Mouse (Mus musculus) brain, embryonic 14.5 days (tissue): ENCODE results near the gene Syce2. TPM values are rescaled to one million over a fixed set of nuclear protein-coding genes. Genes with fewer than 3 reads are reported as not detected.
"Not testable (repeated sequence)": the region's sequence is repeated elsewhere in the genome, so short reads cannot be mapped to it uniquely, and the experiment has no call there.

Experiments used
- DNase-seq: peaks from one replicate; pipeline ENCODE4 v3.0.0-alpha.2; 2011; ENCODE audit warnings: low read depth
- CTCF ChIP-seq: fragments of 200-500 bp; IDR thresholded peaks from 2 replicates; pipeline ENCODE4 v1.5.1; 2012; ENCODE audit warnings: inconsistent platforms, mild to moderate bottlenecking, moderate library complexity, borderline replicate concordance; ENCODE audit not compliant: insufficient read depth, insufficient read length; ENCODE audit errors: extremely low read depth
- POLR2A ChIP-seq: fragments of 200-500 bp; IDR thresholded peaks from 2 replicates; pipeline ENCODE4 v1.6.1; 2012; ENCODE audit warnings: mild to moderate bottlenecking, inconsistent platforms, borderline replicate concordance; ENCODE audit not compliant: poor library complexity, insufficient read depth, insufficient read length, severe bottlenecking; ENCODE audit errors: extremely low read depth
- polyA plus RNA-seq: library from polyadenylated mRNA; depleted of rRNA; stranded (reverse); fragments of >200 nt; gene quantifications from 2 replicates; pipeline ENCODE4 v1.2.3, GENCODE M21; 2012; rRNA removed

Gene Syce2
- polyA plus RNA-seq, result 15.1 and 24.2 TPM in 2 replicates

GRCm38 (mm10) chr8:84871376-84872308 is at the start of gene Syce2:
TSS of gene Syce2 (plus strand) at chr8:84872111.
- DNase-seq, result peak; percentile 75
- TF ChIP-seq POLR2A, result no peak
- peak; percentile 11; the same call in 1 of the 2 replicates for TF ChIP-seq CTCF

GRCm38 (mm10) chr8:84822723-84823122 is 49.2 kb upstream of the Syce2 start, which contains the start of gene Dand5:
TSS of gene Dand5 (minus strand) at chr8:84822823.
- DNase-seq, result no peak
- no peak for TF ChIP-seq POLR2A
- TF ChIP-seq CTCF, result no peak

DNA sequence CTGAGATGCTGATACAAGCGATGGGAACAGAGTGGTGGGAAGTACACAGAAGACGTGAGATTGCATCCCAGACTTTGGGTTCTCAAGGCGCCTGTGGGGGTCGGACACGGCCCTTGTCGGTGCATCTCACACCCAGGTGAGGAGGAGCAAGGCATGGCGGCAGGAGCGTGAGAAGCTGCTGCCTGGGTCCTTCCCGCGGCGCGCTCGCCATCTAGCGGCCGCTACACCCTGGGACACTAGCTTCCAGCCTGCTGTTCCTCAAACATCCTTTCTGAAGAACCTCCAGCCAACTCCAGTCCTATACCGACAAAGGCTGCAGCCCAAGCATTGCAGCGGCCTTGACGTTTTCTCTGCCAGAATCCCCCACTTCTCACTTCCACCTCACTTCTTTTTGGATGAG is 48.3 kb upstream of the Syce2 start:
- peak; percentile 91 for DNase-seq
- TF ChIP-seq CTCF (peak; percentile 96), POLR2A (no peak)

- no peak for DNase-seq
- no peak for TF ChIP-seq CTCF
- TF ChIP-seq POLR2A, result no peak
Measured at GRCm38 (mm10) chr8:84825636-84826035, 46.3 kb upstream of the Syce2 start.

DNA sequence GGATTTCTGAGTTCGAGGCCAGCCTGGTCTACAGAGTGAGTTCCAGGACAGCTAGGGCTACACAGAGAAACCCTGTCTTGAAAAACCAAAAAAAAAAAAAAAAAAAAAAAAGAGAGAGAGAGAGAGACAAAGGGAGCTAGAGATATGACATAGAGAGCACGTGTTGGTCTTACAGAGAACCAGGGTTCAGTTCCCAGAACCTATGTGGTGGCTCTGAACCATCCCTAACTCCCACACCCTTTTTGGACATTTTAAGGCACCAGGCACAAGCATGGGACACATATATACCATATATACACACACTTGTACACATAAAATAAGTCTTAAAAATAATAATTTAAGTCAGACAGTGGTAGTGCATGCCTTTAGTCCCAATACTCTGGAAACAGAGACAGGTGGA is 45.4 kb upstream of the Syce2 start:
- DNase-seq, result not testable (repeated sequence)

DNA sequence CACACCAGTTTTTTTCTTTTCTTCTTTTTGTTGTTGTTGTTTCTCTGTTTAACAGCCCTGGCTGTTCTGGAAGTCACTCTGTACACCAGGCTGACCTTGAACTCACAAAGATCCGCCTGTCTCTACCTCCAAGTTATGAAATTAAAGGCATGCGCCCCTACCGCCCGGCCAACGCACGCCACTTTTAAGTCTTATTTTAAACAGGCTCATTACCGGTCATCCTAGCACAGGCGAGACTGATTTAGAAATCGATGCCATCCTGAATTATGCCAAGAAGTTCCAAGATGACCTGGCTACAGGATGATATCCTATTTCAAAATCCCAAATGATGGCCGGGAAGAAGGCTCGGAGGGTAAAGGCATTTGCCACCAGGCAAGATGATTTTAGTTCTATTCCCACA is 40.4 kb upstream of the Syce2 start, which contains the start of gene Gadd45gip1:
Gene Gadd45gip1 (plus strand): TSS at position 33 of the 400 bp plus-strand sequence.
- peak; percentile 20 for DNase-seq
- no peak for TF ChIP-seq POLR2A
- TF ChIP-seq CTCF, result no peak

GRCm38 (mm10) chr8:84832034-84832717 is 39.7 kb upstream of the Syce2 start:
- peak; percentile 85 for DNase-seq
- TF ChIP-seq CTCF (no peak), POLR2A (peak; percentile 90)

DNA sequence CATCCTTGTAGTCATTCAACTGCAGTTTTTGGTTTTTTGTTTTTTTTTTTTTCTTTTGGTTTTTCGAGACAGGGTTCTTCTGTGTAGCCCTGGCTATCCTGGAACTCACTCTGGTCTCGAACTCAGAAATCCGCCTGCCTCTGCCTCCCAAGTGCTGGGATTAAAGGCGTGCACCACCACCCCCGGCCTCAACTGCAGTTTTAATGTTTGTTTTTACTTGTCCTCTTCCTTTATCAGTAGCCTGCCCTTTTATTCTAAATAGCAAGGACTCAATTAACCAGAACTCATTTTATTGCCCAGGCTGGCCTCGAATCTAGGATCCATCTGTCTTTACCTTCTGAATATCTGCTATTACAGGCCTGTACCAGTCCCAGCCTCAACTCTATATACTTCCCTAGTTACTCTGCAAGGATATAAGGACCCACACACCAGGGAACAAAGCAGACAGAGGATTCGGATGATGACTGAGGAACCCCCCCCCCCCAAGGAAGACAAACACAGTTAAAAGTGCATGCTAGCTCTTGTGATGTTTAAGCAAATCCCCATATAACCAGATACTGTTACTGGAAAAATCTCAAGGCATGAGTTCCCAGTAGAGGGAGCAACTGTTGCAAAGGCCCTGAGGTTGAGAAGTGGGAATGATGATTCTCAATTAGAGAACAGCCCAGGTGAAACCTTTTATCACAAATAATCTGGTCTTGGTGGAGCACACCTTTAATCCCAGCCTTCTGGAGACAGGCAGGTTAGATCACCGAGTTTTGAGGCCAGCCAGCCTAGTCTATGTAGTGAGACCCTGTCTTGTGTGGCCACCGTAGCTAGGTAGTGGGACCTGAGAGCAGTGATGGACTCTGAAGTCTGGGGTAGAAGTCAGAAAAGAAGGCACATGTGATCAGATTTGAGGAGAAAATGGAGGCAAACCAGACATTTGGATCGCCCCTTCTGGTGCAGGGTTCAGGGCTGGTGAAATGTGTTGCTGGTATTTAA is 38.9 kb upstream of the Syce2 start:
- DNase-seq, result no peak
- TF ChIP-seq POLR2A, result no peak
- TF ChIP-seq CTCF, result no peak

DNA sequence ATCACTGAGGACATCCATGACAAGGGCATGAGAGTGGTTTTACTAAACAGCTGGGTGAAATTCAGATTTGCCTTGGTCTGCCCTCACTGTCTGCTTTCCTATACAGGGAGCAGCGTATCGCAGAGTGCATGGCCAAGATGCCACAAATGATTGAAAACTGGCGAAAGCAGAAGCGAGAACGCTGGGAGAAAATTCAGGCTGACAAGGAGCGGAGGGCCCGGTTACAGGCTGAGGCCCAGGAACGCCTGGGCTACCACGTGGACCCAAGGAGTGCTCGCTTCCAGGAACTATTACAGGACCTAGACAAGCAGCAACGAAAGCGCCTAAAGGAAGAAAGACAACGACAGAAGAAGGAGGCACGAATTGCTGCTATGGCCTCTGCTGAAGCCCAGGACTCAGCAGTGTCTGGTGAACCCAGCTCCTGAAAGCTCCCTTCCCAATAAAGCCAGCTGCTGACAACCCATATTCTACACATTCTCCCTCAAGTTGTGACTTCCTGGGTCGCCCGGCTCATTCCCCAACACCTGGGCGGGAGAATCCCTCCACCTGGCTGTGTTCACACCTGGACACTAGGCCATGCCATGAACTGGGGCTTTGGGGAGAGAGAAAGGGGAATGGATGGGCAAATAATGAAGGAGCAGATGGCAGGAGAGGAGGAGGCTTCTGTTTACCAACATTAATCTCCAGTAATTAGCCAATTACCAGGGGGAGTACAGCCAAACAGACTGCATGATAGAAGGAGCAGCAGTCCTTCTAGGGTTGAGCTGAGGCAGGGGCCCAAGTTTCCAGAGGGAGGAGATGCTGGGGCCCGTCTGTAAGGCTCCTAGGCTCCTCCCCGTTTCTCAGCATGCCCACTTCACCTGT is 37.7 kb upstream of the Syce2 start:
- TF ChIP-seq POLR2A (no peak), CTCF (no peak)
- peak; percentile 91 for DNase-seq

DNA sequence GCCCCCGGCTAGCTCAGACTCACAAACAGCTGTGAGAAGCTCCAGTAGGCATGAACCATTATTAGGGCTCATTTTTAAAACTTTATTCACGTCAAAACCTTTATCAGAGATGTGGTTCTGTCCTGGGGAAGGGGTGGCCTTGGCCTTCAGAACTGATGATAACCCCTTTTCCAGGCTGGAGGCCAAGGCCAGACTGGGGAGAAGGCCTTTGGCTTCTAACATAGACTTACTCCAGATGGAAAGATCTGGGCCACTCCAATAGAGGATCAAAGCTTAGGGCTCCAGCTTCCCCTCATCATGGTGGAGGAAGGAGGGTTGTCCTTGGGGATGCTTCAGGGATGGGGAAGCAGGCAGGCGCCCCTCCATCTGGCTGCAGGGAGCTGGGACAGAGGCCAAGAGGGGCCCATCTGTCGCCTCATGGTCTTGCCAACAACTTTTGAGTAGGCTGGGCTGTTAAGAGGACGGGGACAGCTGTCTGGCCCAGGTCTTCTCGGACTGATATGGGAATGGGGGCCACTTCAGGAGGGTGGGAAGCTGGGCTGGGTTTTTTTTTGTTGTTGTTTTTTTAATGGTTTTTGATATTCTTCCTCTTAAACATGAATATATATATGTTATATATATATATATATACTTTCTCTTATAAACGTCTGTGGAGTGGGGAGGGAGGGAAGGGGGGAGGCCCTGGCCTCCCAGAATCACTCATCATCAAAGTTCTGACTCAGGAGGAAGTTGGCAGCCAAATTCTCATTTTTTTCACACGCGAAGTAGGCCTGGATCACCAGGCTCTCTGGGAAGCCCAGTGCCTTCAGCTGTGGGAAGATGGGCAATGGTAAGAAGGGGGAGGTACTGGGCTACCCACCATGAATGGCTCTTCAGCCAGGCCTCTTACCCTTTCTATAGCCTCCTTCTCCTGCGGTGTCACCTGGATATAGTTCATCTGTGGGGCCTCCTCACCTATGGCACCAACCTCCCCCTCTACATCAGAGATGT is 36.8 kb upstream of the Syce2 start:
- DNase-seq, result peak; percentile 94
- TF ChIP-seq POLR2A (no peak), CTCF (no peak)
